Mouse (Mus musculus) liver, postnatal 0 days (tissue): Measurements from ENCODE around the gene Pdzd11.

Experiments used
- CTCF ChIP-seq: sonication (generic); IDR thresholded peaks from 2 replicates; pipeline ENCODE4 v1.5.1; 2016; ENCODE audit warnings: antibody characterized with exemption, low read depth
- EP300 ChIP-seq: IDR thresholded peaks from 2 replicates; pipeline ENCODE4 v1.6.1; 2016; ENCODE audit warnings: antibody characterized with exemption, low read depth, mild to moderate bottlenecking

DNA sequence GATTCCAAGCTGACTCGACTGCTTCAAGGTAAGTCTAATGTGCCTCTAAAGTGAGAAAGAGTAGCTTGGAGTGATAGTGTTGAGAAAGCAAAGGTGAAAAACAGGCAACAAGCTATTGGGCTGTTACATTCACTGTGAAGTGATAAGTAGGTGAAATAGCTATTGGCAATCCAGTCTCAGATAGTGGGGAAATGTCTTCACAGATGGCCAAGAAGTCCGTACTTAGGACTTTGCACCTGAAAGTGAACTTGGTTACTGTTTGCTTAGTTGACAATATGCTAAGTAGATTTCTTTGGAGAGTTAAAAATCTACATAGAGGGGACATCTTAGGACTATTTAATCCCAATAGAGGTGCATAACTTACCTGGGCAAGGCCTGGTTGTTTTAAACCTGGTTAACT lies 38.5 kb upstream of the Pdzd11 start:
- TF ChIP-seq CTCF (no peak), EP300 (no peak)
